Mouse (Mus musculus): ENCODE results near the gene Adam1a.

GRCm38 (mm10) chr5:121503231-121503630, 42.1 kb downstream of the Adam1a start, which contains the start of gene Adam1b:
- TF ChIP-seq CTCF (IDR thresholded peaks at IDR 0.05; ENCODE audit: low read depth, low read length) (no peak), POLR2A (IDR thresholded peaks at IDR 0.05; ENCODE audit: borderline replicate concordance, low read depth, low read length) (no peak)

All from bone marrow macrophage, adult 2 months (primary cell).